10 mouse cellular contexts compared by ENCODE assay signal in genomic region chr3:36209776-36210555, GRCm38 (mm10). TPM values are rescaled to one million over a fixed set of nuclear protein-coding genes. Genes with fewer than 3 reads are reported as not detected.
A peak's percentile ranks its signal among the peaks of the same experiment; 100 is the strongest.
DNase-seq lines count a peak whose midpoint lies in the region.
"Had no signal": no experiment of that assay in that cellular context is flagged by ENCODE, and none has a peak within 500 bp of the region (broad histone marks: within the 10 kb centered on the region; RNA-seq: fewer than 3 reads in every experiment).

No protein-coding gene starts in this region.

- no peak overlapping the region for H3K4me3 ChIP-seq in midbrain, embryonic 10.5 days
- H3K4me3 ChIP-seq: megakaryocyte, embryonic 14.5 days had no signal

- H3K4me1 ChIP-seq in midbrain, embryonic 10.5 days = no peaks in the 10 kb centered on the region

- DNase-seq in adrenal gland, adult 2 months = peak; percentile 26
- no peak for DNase-seq in adrenal gland, adult 8-10 months
- DNase-seq in urinary bladder, postnatal 25 days (ENCODE audit: low spot score) = peak; percentile 23
- no peak for DNase-seq in urinary bladder, postnatal 10 days (ENCODE audit: low spot score)
- peak; percentile 17 to 34 for DNase-seq in frontal cortex, postnatal 14 days (ENCODE audit: low spot score in 2 of 2)
- peak; percentile 42 to 68 for DNase-seq in kidney, postnatal 36 days
- DNase-seq in midbrain, embryonic 10.5 days (ENCODE audit: low spot score) = peak; percentile 26
- no peak for DNase-seq in thymus, adult 18-20 months

- no peaks in the 10 kb centered on the region for H3K9me3 ChIP-seq in midbrain, embryonic 10.5 days (replicated peaks)
- H3K9me3 ChIP-seq: megakaryocyte, embryonic 14.5 days had no signal

- no peak overlapping the region for H3K27ac ChIP-seq in midbrain, embryonic 10.5 days (replicated peaks)

- no peaks in the 10 kb centered on the region for H3K27me3 ChIP-seq in midbrain, embryonic 10.5 days (ENCODE audit: low read depth, poor library complexity, severe bottlenecking)

- no peaks in the 10 kb centered on the region for H3K36me3 ChIP-seq in midbrain, embryonic 10.5 days

- WGBS in midbrain, embryonic 10.5 days = 79% methylated on average over 11 of the region's 11 CpGs

RNA-seq across cellular contexts. Expression of gene Qrfpr, which starts 12.1 kb away (rescaled TPM):
- not detected for total RNA-seq in adrenal gland, adult 2 months (2021)
- not detected in 2 replicates for polyA plus RNA-seq in adrenal gland, adult 2 months (2012; rRNA removed)
- total RNA-seq in adrenal gland, adult 8-10 months (2022) = not detected
- 0.11 TPM in 1 of 2 replicates, not detected in the other for polyA plus RNA-seq in midbrain, embryonic 10.5 days (2016; fragmentation: Nextera tagmentation; extraction: Ambion mirVana)
- total RNA-seq: gastrocnemius, adult 8-10 months had no signal

RNA-seq across cellular contexts. Expression of gene D3Ertd254e, which starts 59.1 kb away (rescaled TPM):
- total RNA-seq in adrenal gland, adult 2 months (2021) = 1 to 10 TPM; 7.2 to 7.5 TPM
- polyA plus RNA-seq in adrenal gland, adult 2 months (2012; rRNA removed) = 0.36 and 0.44 TPM in 2 replicates
- 1 to 10 TPM; 7.2 to 10.0 (median 8.4) TPM for total RNA-seq in adrenal gland, adult 8-10 months (2022)
- 9.1 and 10.5 TPM in 2 replicates for polyA plus RNA-seq in midbrain, embryonic 10.5 days (2016; fragmentation: Nextera tagmentation; extraction: Ambion mirVana)

Comparison
In these comparisons a context has a peak if more than half of its experiments do, and no peak if none do; other contexts are left out.
1. DNase-seq: peak in adrenal gland, adult 2 months (single experiment), urinary bladder, postnatal 25 days (single experiment), frontal cortex, postnatal 14 days (2 of 2), kidney, postnatal 36 days (2 of 2) and midbrain, embryonic 10.5 days (single experiment); none in adrenal gland, adult 8-10 months (single experiment), urinary bladder, postnatal 10 days (single experiment) and thymus, adult 18-20 months (0 of 2).